Mouse (Mus musculus) forebrain, embryonic 15.5 days (tissue): ENCODE measurements at regions not wholly inside any gene's neighbourhood (a gene's known extent, or its start where the extent isn't known, plus 50 kb on each side); places are given as distances from the start of the nearest gene placed in this dataset.
A peak's percentile ranks its signal among the peaks of the same experiment; 100 is the strongest.

Experiments
- ATAC-seq: fragments of 200-750 bp; cut with Nextera tagmentation; replicated peaks from 2 replicates; pipeline ENCODE4 v1.8.0; 2017; ENCODE audit warnings: mild to moderate bottlenecking, moderate TSS enrichment, moderate library complexity
- H3K27ac ChIP-seq: fragments of 300-500 bp; sonication (generic); replicated peaks from 2 replicates; pipeline ENCODE4 v1.5.1; 2015; ENCODE audit warnings: mild to moderate bottlenecking, inconsistent platforms
- H3K27me3 ChIP-seq: fragments of 300-500 bp; sonication (generic); 2 replicates; pipeline ENCODE4 v1.6.1; 2015; ENCODE audit warnings: inconsistent platforms
- H3K36me3 ChIP-seq: fragments of 300-500 bp; sonication (generic); 2 replicates; pipeline ENCODE4 v1.6.1; 2015; ENCODE audit warnings: mild to moderate bottlenecking, inconsistent platforms
- H3K4me1 ChIP-seq: fragments of 300-500 bp; sonication (generic); 2 replicates; pipeline ENCODE4 v1.6.1; 2015; ENCODE audit warnings: inconsistent platforms
- H3K4me2 ChIP-seq: fragments of 300-500 bp; sonication (generic); replicated peaks from 2 replicates; pipeline ENCODE4 v1.6.1; 2015; ENCODE audit warnings: mild to moderate bottlenecking, inconsistent platforms
- H3K4me3 ChIP-seq: fragments of 300-500 bp; sonication (generic); 2 replicates; pipeline ENCODE4 v1.5.1; 2015; ENCODE audit warnings: mild to moderate bottlenecking, inconsistent platforms
- H3K9ac ChIP-seq: fragments of 300-500 bp; sonication (generic); replicated peaks from 2 replicates; pipeline ENCODE4 v1.6.1; 2015; ENCODE audit warnings: mild to moderate bottlenecking, inconsistent platforms
- H3K9me3 ChIP-seq: fragments of 300-500 bp; sonication (generic); 2 replicates; pipeline ENCODE4 v1.6.1; 2016; ENCODE audit warnings: inconsistent platforms
- WGBS: fragments of 180-500 bp; shearing (Covaris S2); methylation state at CpG from one replicate; pipeline ENCODE4 v1.1.7; 2015; ENCODE audit warnings: mixed read lengths; 5-methylcytosine and 5-hydroxymethylcytosine counted together

- WGBS: 12% methylated on average over 12 of the region's 12 CpGs
- H3K4me2 ChIP-seq: peak overlapping the region; percentile 31
- no peak for ATAC-seq
- no peaks in the 10 kb centered on the region for H3K9me3 ChIP-seq
- H3K27ac ChIP-seq: peak overlapping the region; percentile 48
- no peak overlapping the region for H3K4me3 ChIP-seq
- H3K9ac ChIP-seq: no peak overlapping the region
- no peaks in the 10 kb centered on the region for H3K36me3 ChIP-seq
- no peaks in the 10 kb centered on the region for H3K27me3 ChIP-seq
- peaks cover 29% of the 10 kb centered on the region for H3K4me1 ChIP-seq
These were observed 413.1 kb downstream of the Epha4 start for GRCm38 (mm10) chr1:77101726-77102272.

DNA sequence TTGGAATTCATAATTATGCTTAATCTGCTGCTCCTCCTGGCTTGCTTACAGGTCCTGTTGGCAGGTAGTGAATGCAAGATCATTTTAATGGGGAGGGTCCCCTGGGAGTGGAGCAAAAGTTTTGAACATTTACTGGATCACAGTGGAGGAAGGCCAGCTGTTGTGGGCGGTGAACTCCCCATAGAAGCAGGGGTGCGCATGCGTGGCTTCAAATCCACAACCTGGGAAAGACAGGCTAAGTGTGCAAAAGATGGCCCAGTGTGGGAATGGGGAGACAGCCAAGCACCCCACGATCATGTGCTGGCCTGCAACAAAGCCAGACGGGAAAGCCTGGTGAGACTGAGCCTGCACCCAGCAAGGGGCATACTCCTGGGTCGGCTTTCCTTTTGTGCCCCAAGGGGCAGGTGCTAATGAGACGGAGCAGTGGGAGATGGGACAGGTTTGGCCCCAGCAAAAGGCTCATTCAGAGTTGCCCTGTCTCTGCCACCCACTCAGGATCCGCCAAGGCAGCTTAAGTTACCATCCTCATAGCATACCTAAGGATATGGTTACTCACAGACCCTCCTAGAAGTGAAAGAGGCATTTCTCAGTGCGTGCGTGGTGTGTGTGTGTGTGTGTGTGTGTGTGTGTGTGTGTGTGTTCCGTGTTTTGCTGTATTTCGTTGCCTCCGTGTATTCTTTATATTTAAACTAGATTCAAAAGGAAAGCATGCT lies 412.3 kb downstream of the Epha4 start:
- peak; percentile 64; the same call in 1 of the 2 replicates for ATAC-seq
- WGBS: 22% methylated on average over 13 of the region's 13 CpGs

GRCm38 (mm10) chr1:77109861-77110785 lies 404.8 kb downstream of the Epha4 start:
- Histone ChIP-seq H3K9me3 (no peaks in the 10 kb centered on the region), H3K27me3 (no peaks in the 10 kb centered on the region), H3K4me2 (no peak overlapping the region), H3K9ac (no peak overlapping the region), H3K36me3 (no peaks in the 10 kb centered on the region), H3K4me1 (peaks cover 4% of the 10 kb centered on the region), H3K27ac (0 out of 2 replicates have a peak overlapping the region, but pooled peaks have one; percentile 31), H3K4me3 (no peak overlapping the region)
- WGBS: 54% methylated on average over 6 of the region's 6 CpGs
- ATAC-seq: no peak

More for the DNA sequence above, 412.3 kb downstream of the Epha4 start:
- Histone ChIP-seq H3K27me3 (no peaks in the 10 kb centered on the region), H3K4me3 (no peak overlapping the region; the same call in 1 of the 2 replicates), H3K36me3 (no peaks in the 10 kb centered on the region), H3K4me2 (peak overlapping the region; percentile 31), H3K27ac (peak overlapping the region; percentile 39; the same call in 1 of the 2 replicates), H3K9me3 (no peaks in the 10 kb centered on the region), H3K9ac (no peak overlapping the region), H3K4me1 (peaks cover 29% of the 10 kb centered on the region)

- H3K27me3 ChIP-seq: no peaks in the 10 kb centered on the region
- peak overlapping the region; percentile 33; the same call in 1 of the 2 replicates for H3K27ac ChIP-seq
- no peak overlapping the region for H3K4me3 ChIP-seq
- H3K9me3 ChIP-seq: no peaks in the 10 kb centered on the region
- H3K4me1 ChIP-seq: peaks cover 16% of the 10 kb centered on the region
- ATAC-seq: no peak
- no peak overlapping the region for H3K9ac ChIP-seq
- no peaks in the 10 kb centered on the region for H3K36me3 ChIP-seq
- WGBS: 26% methylated on average over 3 of the region's 3 CpGs
- no peak overlapping the region for H3K4me2 ChIP-seq
These were observed 386.5 kb downstream of the Epha4 start for GRCm38 (mm10) chr1:77128411-77128810.

DNA sequence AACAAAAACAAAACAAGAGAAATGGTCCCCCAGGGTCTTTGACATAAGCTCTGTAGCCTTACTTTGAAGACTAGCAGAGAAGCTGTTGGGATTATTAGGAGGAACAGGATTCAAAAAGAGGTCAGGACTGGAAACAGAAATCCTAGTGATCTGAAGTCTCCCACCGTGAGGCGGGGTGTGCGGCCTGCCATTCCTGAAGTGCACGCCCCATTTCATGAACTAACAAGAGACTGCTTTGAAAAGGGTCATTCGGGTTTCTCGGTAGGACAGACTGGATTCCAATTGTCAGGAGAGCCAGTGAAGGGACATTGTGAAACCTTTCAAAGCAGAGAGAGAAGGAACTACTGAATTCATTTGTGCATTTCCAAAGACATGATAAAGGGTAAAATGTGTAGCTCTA lies 377.2 kb downstream of the Epha4 start:
- no peak for ATAC-seq
- Histone ChIP-seq H3K27me3 (no peaks in the 10 kb centered on the region), H3K36me3 (no peaks in the 10 kb centered on the region), H3K4me2 (no peak overlapping the region), H3K4me3 (no peak overlapping the region), H3K27ac (no peak overlapping the region), H3K9me3 (no peaks in the 10 kb centered on the region), H3K4me1 (no peaks in the 10 kb centered on the region), H3K9ac (no peak overlapping the region)
- 6% methylated on average over 6 of the region's 6 CpGs for WGBS

GRCm38 (mm10) chr1:77140906-77141305 lies 374.0 kb downstream of the Epha4 start:
- no peak overlapping the region for H3K4me2 ChIP-seq
- H3K36me3 ChIP-seq: no peaks in the 10 kb centered on the region
- H3K27ac ChIP-seq: no peak overlapping the region
- H3K4me1 ChIP-seq: no peaks in the 10 kb centered on the region
- H3K4me3 ChIP-seq: no peak overlapping the region
- H3K9me3 ChIP-seq: no peaks in the 10 kb centered on the region
- H3K27me3 ChIP-seq: no peaks in the 10 kb centered on the region
- no peak for ATAC-seq
- H3K9ac ChIP-seq: no peak overlapping the region
- 45% methylated on average over 7 of the region's 7 CpGs for WGBS

GRCm38 (mm10) chr1:77148052-77148451 lies 366.8 kb downstream of the Epha4 start:
- no peaks in the 10 kb centered on the region for H3K4me1 ChIP-seq
- H3K4me3 ChIP-seq: no peak overlapping the region
- no peak for ATAC-seq
- H3K9ac ChIP-seq: no peak overlapping the region
- no peaks in the 10 kb centered on the region for H3K27me3 ChIP-seq
- H3K27ac ChIP-seq: no peak overlapping the region
- no peaks in the 10 kb centered on the region for H3K36me3 ChIP-seq
- WGBS: 94% methylated on average over 4 of the region's 4 CpGs
- no peak overlapping the region for H3K4me2 ChIP-seq
- H3K9me3 ChIP-seq: no peaks in the 10 kb centered on the region

- Histone ChIP-seq H3K9me3 (no peaks in the 10 kb centered on the region), H3K4me2 (no peak overlapping the region), H3K27ac (no peak overlapping the region), H3K36me3 (no peaks in the 10 kb centered on the region), H3K9ac (no peak overlapping the region), H3K4me1 (no peaks in the 10 kb centered on the region), H3K4me3 (no peak overlapping the region), H3K27me3 (no peaks in the 10 kb centered on the region)
- WGBS: 67% methylated on average over 4 of the region's 4 CpGs
- no peak for ATAC-seq
These were observed 346.6 kb downstream of the Epha4 start for GRCm38 (mm10) chr1:77168316-77168715.

- 88% methylated on average over 1 of the region's 1 CpGs for WGBS
- no peaks in the 10 kb centered on the region for H3K9me3 ChIP-seq
- H3K4me2 ChIP-seq: no peak overlapping the region
- no peaks in the 10 kb centered on the region for H3K4me1 ChIP-seq
- H3K27ac ChIP-seq: no peak overlapping the region
- no peak overlapping the region for H3K9ac ChIP-seq
- H3K36me3 ChIP-seq: no peaks in the 10 kb centered on the region
- no peak for ATAC-seq
- no peaks in the 10 kb centered on the region for H3K27me3 ChIP-seq
- H3K4me3 ChIP-seq: no peak overlapping the region
These were observed 342.4 kb downstream of the Epha4 start for GRCm38 (mm10) chr1:77172463-77172862.

DNA sequence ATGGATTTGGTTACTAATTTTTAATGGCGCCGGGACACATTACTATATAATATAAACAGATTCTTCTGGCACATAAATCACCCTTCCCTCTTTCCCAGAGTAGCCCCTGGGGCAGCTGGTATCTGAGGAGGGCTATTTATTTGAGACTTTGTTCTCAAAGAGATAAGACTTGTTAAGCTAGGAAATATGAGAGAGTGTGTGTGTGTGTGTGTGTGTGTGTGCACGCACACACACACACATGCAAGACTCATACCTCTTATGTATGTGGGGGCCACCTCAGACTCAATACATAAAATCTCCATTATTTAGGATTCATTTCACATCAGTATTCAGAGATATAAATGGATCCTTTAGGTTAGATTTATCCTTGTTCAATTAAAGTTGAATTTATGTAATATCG lies 340.1 kb downstream of the Epha4 start:
- no peaks in the 10 kb centered on the region for H3K27me3 ChIP-seq
- no peak overlapping the region for H3K4me2 ChIP-seq
- no peak overlapping the region for H3K9ac ChIP-seq
- no peaks in the 10 kb centered on the region for H3K4me1 ChIP-seq
- H3K4me3 ChIP-seq: no peak overlapping the region
- ATAC-seq: no peak
- no peaks in the 10 kb centered on the region for H3K36me3 ChIP-seq
- H3K27ac ChIP-seq: no peak overlapping the region
- H3K9me3 ChIP-seq: no peaks in the 10 kb centered on the region
- 98% methylated on average over 4 of the region's 4 CpGs for WGBS

GRCm38 (mm10) chr1:77175214-77175613 lies 339.7 kb downstream of the Epha4 start:
- Histone ChIP-seq H3K9me3 (no peaks in the 10 kb centered on the region), H3K27me3 (no peaks in the 10 kb centered on the region), H3K27ac (no peak overlapping the region), H3K4me2 (no peak overlapping the region), H3K4me3 (no peak overlapping the region), H3K9ac (no peak overlapping the region), H3K36me3 (no peaks in the 10 kb centered on the region), H3K4me1 (no peaks in the 10 kb centered on the region)
- 56% methylated on average over 3 of the region's 3 CpGs for WGBS
- ATAC-seq: no peak

DNA sequence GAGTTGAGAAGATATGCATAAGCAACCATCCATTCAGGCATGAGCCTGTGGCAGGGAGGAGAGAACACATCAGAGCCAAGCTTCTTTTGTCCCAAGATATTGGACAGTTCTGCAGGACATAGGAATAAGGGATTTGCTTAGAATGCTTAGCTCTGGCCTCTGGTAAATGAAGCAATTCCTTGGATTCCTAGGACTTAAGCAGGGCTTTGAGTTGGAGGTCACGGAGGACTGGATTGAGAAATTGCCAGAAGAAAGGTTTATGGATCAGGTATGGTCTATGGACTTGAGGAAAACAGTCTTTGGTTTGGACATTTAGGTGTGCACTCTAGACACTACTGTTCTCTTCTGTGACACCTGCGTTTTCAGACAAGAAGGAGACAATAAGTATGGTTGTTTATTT lies 338.4 kb downstream of the Epha4 start:
- Histone ChIP-seq H3K27ac (no peak overlapping the region), H3K4me1 (no peaks in the 10 kb centered on the region), H3K27me3 (no peaks in the 10 kb centered on the region), H3K4me3 (no peak overlapping the region), H3K9ac (no peak overlapping the region), H3K36me3 (no peaks in the 10 kb centered on the region), H3K4me2 (no peak overlapping the region), H3K9me3 (no peaks in the 10 kb centered on the region)
- ATAC-seq: no peak
- WGBS: 94% methylated on average over 2 of the region's 2 CpGs
